ENCODE assay signal across 16 mouse cellular contexts in the genomic region with DNA sequence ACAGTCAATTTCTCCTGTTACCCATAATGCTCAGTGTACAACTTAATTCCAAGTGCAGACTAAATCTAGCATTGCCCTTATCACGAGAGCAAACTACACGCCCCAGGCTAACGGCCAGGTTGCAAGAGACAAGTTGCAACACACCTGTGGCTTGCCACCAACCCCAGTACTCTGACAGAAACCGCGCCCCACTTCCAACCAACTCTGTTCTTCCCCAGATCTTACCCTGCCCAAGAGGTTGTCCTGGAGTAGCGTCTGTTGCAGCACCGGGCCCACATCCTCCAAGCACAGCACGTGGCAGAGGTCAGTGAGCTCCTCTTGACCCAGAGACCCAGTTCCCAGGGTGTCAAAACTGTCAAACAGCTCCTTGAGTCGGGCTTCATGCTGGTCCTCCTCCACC. TPM values are rescaled to one million over a fixed set of nuclear protein-coding genes. Genes with fewer than 3 reads are reported as not detected.
A peak's percentile ranks its signal among the peaks of the same experiment; 100 is the strongest.
DNase-seq lines count a peak whose midpoint lies in the region; ATAC-seq and TF ChIP-seq lines count a peak whose summit lies in the region.
"Had no signal": no experiment of that assay in that cellular context is flagged by ENCODE, and none has a peak within 500 bp of the region (broad histone marks: within the 10 kb centered on the region; RNA-seq: fewer than 3 reads in every experiment).

No protein-coding gene starts in this region.

- H3K9me3 ChIP-seq in liver, embryonic 11.5 days (ENCODE audit: control insufficient read depth, low read length), result no peaks in the 10 kb centered on the region
- H3K9me3 ChIP-seq: heart, embryonic 15.5 days had no signal

- TF ChIP-seq POLR2A in liver, adult 2 months (IDR thresholded peaks at IDR 0.05; ENCODE audit: extremely low read depth, insufficient read depth, low read length), result no peak
- no peak for TF ChIP-seq POLR2A in lung, adult 2 months (IDR thresholded peaks at IDR 0.05; ENCODE audit: borderline replicate concordance, extremely low read depth, low read depth, low read length)

- H3K27ac ChIP-seq in liver, adult 2 months (replicated peaks; ENCODE audit: insufficient read depth, low read depth, low read length), result no peak overlapping the region
- H3K27ac ChIP-seq in liver, embryonic 11.5 days (ENCODE audit: low read depth, low read length), result no peak overlapping the region
- H3K27ac ChIP-seq: heart, embryonic 15.5 days had no signal

- H3K36me3 ChIP-seq in liver, adult 2 months (ENCODE audit: control insufficient read depth, insufficient read depth, low read length), result no peaks in the 10 kb centered on the region
- H3K36me3 ChIP-seq in liver, embryonic 11.5 days (ENCODE audit: control insufficient read depth, insufficient read depth, low read length), result no peaks in the 10 kb centered on the region

- 31% methylated on average over 9 of the region's 9 CpGs for whole genome bisulfite sequencing in liver, adult 2 months
- 71% methylated on average over 9 of the region's 9 CpGs for WGBS in liver, embryonic 11.5 days
- 66% methylated on average over 9 of the region's 9 CpGs for WGBS in lung, adult 2 months

- no peak overlapping the region for H3K4me2 ChIP-seq in liver, embryonic 11.5 days
- H3K4me2 ChIP-seq: heart, embryonic 15.5 days; lung, embryonic 14.5 days had no signal

- no peak overlapping the region for H3K4me3 ChIP-seq in liver, adult 2 months (ENCODE audit: insufficient read depth, low read depth, low read length)
- no peak overlapping the region for H3K4me3 ChIP-seq in liver, embryonic 11.5 days (ENCODE audit: low read depth, low read length)
- no peak overlapping the region for H3K4me3 ChIP-seq in lung, adult 2 months (replicated peaks; ENCODE audit: extremely low read depth, low read depth, low read length)
- H3K4me3 ChIP-seq: heart, embryonic 15.5 days had no signal

- no peak for TF ChIP-seq CTCF in liver, adult 2 months (IDR thresholded peaks at IDR 0.05; ENCODE audit: low read depth, low read length)
- TF ChIP-seq CTCF in lung, adult 2 months (IDR thresholded peaks at IDR 0.05; ENCODE audit: insufficient read depth, low read length), result no peak

- H3K79me2 ChIP-seq in liver, adult 2 months (ENCODE audit: control insufficient read depth, insufficient read depth, low read length), result no peaks in the 10 kb centered on the region

- DNase-seq in liver, adult 2 months (ENCODE audit: extremely low read depth, low read depth, low spot score), result peak; percentile 89
- DNase-seq in liver, embryonic 11.5 days (ENCODE audit: low spot score), result no peak
- DNase-seq in lung, adult 2 months, result peak; percentile 57
- no peak for DNase-seq in testis, postnatal 14 days (ENCODE audit: low spot score)
- no peak for DNase-seq in adipocyte (ENCODE audit: low spot score)
- DNase-seq: gastrocnemius, postnatal 25 days; lung, embryonic 14.5 days had no signal

- no peak overlapping the region for H3K9ac ChIP-seq in liver, adult 2 months (ENCODE audit: low read depth, low read length)
- no peak overlapping the region for H3K9ac ChIP-seq in liver, embryonic 11.5 days (ENCODE audit: low read depth, low read length)
- H3K9ac ChIP-seq: heart, embryonic 15.5 days; lung, embryonic 14.5 days had no signal

- H3K4me1 ChIP-seq in liver, adult 2 months (ENCODE audit: control insufficient read depth, insufficient read depth, low read length), result no peaks in the 10 kb centered on the region
- H3K4me1 ChIP-seq in liver, embryonic 11.5 days (replicated peaks; ENCODE audit: control insufficient read depth, insufficient read depth, low read length), result no peaks in the 10 kb centered on the region
- H3K4me1 ChIP-seq in lung, adult 2 months (ENCODE audit: control insufficient read depth, insufficient read depth, low read length), result peaks cover 15% of the 10 kb centered on the region

- no peak for ATAC-seq in liver, embryonic 11.5 days (replicated peaks; ENCODE audit: low FRiP score)
- peak; percentile 84 for ATAC-seq in granulocyte monocyte progenitor cell, adult 5-6 weeks (replicated peaks; ENCODE audit: poor library complexity, severe bottlenecking)
- ATAC-seq in megakaryocyte-erythroid progenitor cell, adult 5-6 weeks (replicated peaks; ENCODE audit: low FRiP score, low TSS enrichment, poor library complexity, severe bottlenecking), result 0 out of 2 replicates have a peak, but pooled peaks have one; percentile 29
- ATAC-seq: CD4-positive, CD25-positive, alpha-beta regulatory T cell, adult 4 months; forebrain, embryonic 14.5 days; hindbrain, embryonic 16.5 days had no signal

- H3K27me3 ChIP-seq in liver, adult 2 months (ENCODE audit: control insufficient read depth, insufficient read depth, low read length), result no peaks in the 10 kb centered on the region
- no peaks in the 10 kb centered on the region for H3K27me3 ChIP-seq in liver, embryonic 11.5 days (replicated peaks; ENCODE audit: control insufficient read depth, insufficient read depth, low read length)
- H3K27me3 ChIP-seq: heart, embryonic 15.5 days had no signal

RNA-seq across cellular contexts. Expression of gene Nin, which starts 11.1 kb away (rescaled TPM):
- 2.1 and 2.9 TPM in 2 replicates for total RNA-seq in liver, adult 2 months (2014; rRNA removed)
- polyA plus RNA-seq in liver, adult 2 months (2012; rRNA removed), result 0.51 and 1.1 TPM in 2 replicates
- 7.7 and 9.4 TPM in 2 replicates for polyA plus RNA-seq in liver, embryonic 11.5 days (2014; fragmentation: Nextera tagmentation; extraction: Ambion mirVana)
- total RNA-seq in granulocyte monocyte progenitor cell, adult 5-6 weeks (2014; fragmentation: Nextera tagmentation), result 136 and 157 TPM in 2 replicates
- 193 and 259 TPM in 2 replicates for total RNA-seq in granulocyte monocyte progenitor cell, adult 5-6 weeks (2017)
- 14.9 and 18.9 TPM in 2 replicates for polyA plus RNA-seq in lung, adult 2 months (2012; rRNA removed)
- 33.1 and 50.1 TPM in 2 replicates for total RNA-seq in megakaryocyte-erythroid progenitor cell, adult 5-6 weeks (2014; fragmentation: Nextera tagmentation)
- 41.3 and 61.0 TPM in 2 replicates for total RNA-seq in megakaryocyte-erythroid progenitor cell, adult 5-6 weeks (2017)

RNA-seq across cellular contexts. Expression of gene Abhd12b, which starts 51.5 kb away (rescaled TPM):
- total RNA-seq in liver, adult 2 months (2014; rRNA removed), result not detected in 2 replicates
- polyA plus RNA-seq in liver, adult 2 months (2012; rRNA removed), result not detected in 2 replicates
- polyA plus RNA-seq in liver, embryonic 11.5 days (2014; fragmentation: Nextera tagmentation; extraction: Ambion mirVana), result 0.12 TPM in 1 of 2 replicates, not detected in the other
- not detected in 2 replicates for total RNA-seq in granulocyte monocyte progenitor cell, adult 5-6 weeks (2014; fragmentation: Nextera tagmentation)
- not detected in 2 replicates for total RNA-seq in granulocyte monocyte progenitor cell, adult 5-6 weeks (2017)
- 0.11 and 0.19 TPM in 2 replicates for polyA plus RNA-seq in lung, adult 2 months (2012; rRNA removed)
- not detected in 2 replicates for total RNA-seq in megakaryocyte-erythroid progenitor cell, adult 5-6 weeks (2014; fragmentation: Nextera tagmentation)
- total RNA-seq in megakaryocyte-erythroid progenitor cell, adult 5-6 weeks (2017), result not detected in 2 replicates
- total RNA-seq: adrenal gland, adult 18-20 months; gastrocnemius, postnatal 25 days; left cerebral cortex, postnatal 25 days; midbrain, postnatal 0 days had no signal
- polyA plus RNA-seq: forebrain, embryonic 14.5 days had no signal

Comparison
In these comparisons a context has a peak if more than half of its experiments do, and no peak if none do; other contexts are left out.
1. DNase-seq: peak in liver, adult 2 months (single experiment) and lung, adult 2 months (single experiment); none in liver, embryonic 11.5 days (single experiment), testis, postnatal 14 days (single experiment) and adipocyte (single experiment).